Mouse (Mus musculus) fibroblast of lung, adult 2 months (primary cell): Measurements from ENCODE around the gene Cox5a.

Experiments used
- DNase-seq: peaks from one replicate; pipeline ENCODE4 v3.0.0-alpha.2; 2011; ENCODE audit warnings: low read depth

The Cox5a gene

DNA sequence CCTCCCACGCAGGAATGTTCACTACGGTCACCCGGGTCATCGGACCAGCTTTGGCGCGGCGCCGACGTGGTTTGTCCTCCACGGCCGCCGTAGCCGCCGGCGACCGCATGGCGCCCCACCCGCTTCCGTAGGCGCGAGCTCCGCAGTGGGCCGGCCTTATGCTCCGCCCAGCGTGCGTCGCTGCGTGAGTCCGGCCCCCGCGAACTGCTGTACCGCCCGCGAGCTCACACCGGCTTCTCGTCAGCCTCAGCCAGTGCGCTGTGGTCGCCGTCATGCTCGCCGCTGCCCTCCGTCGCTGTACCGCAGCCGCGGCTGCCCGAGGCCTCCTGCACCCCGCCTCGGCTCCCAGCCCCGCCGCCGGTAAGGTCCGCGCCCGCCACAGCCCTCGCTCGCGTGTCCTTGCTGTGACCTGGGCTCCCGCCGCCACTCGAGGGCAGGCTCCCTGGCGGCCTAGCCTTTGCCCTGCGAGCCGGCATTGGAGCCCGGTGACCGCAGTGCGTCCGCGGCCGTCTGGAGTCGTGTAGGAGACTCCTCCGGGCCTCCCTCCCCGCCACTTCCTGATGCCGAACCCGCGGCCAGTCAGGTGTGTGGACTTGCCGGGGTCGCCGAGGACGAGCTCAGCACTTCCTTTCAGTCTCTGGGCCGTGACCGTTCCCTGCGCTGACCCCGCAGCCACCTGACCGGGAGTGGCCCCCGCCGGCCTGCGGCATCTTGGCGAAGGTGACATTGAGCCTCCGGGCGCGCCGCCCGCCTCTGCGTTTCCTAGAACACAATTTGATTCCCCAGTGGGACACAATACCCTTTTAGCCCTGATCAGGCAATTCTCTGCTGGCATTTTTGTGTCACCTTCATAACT lies at the start of gene Cox5a:
Gene Cox5a, plus strand, starts transcription at position 219 of the 856 bp plus-strand sequence.
- DNase-seq = peak; percentile 89

DNA sequence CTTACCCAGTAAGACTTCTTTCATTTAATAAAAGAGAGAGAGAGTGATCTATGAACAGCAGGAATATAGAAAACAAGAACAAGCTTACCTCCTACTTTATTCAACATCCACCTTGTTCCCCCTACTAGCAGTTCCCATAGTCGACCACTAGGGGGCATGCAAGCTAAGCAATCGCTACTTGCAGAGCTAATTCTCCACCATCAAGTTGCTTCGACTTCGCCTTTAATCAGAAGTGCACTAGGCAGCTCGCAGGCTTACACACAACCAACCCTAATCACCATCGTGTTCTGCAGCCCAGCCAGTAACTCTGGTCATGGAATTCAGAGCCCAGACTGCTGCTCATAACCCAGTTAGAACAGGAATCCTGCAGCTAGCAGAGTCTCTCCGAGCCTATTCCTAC lies 35.3 kb upstream of the Cox5a start:
- DNase-seq = peak; percentile 50

DNA sequence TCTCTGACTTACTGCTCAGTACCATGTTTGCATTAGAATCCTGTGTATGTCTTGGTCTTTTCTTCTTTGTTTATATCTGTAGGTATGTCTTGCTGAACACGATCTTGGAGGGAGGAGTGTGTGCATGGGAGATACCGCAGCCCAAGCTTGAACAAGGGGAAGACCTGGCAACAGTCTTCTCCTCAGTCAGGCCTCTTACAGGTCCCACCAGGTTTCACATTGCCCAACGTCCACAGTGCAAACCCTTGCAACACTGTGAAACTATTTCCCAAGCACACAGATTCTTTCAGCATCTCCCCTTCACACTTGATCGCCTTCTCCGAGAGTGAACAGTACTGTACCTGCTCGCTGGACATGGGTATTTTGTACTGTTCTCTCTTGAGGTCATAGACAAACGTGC lies 33.3 kb upstream of the Cox5a start:
- DNase-seq = no peak

DNA sequence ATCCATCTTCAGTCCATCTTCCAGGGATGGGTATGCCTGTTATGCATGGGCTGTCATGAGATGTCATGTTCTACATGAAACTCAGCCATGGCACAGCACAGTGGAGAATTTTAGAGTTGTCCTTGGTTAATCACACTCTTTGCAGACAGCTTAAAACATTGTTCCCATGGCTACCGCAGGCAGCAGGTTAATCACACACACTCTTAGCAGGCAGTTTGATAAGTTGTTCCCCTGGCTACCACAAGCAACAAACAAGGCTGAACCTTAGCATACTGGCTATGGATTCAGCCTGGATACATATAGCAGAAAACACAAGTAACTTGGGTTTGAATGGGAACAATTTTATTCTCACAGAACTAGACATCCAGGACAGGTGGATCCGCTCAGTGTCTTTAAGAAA lies 27.5 kb upstream of the Cox5a start:
- no peak for DNase-seq

DNA sequence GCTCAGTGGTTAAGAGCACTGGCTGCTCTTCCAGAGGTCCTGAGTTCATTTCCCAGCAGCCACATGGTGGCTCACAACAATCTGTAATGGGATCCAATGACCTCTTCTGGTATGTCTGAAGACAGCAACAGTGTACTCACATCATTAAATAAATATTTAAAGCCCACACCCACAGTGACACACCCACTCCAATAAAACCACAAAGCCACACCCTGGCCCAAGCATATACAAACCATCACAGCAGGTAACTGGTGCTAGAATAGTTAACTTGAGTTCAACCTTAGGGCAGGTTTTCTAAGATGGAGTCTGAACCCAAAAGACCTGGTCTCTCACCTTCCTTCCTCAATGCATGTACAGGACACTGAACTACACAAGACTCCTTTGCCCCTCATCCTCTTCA lies 26.1 kb upstream of the Cox5a start:
- no peak for DNase-seq

DNA sequence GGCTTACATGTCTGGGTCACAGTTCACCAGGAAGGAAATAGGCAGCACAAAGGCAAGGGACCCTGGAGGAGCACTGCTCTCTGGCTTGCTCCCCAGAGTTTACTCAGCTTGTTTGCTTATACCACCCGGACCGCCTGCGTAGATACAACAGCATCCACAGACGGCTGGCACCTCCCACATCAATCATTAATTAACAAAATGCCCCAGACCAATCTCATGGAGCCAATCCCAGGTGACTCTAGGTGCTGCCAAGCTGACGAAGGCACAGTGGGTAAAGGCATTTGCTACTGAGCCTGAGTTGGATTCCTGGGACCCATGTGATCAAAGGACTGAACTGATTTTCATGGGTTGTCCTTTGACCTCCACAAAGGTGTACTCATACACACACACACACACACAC lies 23.8 kb upstream of the Cox5a start:
- DNase-seq = no peak

DNA sequence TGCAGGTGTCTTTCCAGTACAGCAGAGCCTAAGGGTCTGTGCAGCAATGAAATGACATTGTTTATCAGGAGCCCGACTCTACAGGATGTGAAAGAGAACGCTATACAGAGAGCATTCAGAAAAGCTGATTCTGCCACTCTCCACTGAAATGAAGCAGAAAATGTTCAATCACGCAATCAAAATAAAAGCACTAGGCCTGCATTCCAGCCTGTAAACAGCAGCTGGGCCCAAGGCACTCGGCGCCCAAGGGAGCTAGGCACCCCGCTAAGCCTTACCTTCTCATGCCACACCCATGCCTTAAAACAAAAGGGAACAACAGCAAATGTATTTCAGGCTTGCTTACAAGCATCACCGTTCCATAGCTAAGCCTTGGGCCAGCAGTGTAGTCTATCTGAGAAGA lies 22.5 kb upstream of the Cox5a start:
- DNase-seq = no peak

DNA sequence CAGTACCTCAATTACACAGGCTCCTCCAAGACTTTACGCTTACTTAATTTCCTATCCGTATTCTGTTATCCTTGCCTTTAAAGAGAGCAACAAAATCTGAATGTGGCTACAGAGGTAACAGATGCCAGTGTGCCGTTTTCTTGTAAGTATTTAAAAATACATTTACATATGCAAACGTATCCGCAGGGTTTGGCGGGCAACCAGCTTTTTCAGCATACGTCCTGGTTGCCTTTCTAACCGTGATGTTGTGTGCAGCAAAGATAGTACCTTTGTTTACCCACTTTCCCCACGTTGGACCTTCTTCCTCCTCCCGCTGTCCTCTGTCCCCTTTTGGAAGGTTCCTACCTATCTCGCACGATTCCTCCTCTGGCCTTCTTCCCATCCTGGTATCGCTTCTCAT lies 19.6 kb upstream of the Cox5a start:
- DNase-seq = no peak

DNA sequence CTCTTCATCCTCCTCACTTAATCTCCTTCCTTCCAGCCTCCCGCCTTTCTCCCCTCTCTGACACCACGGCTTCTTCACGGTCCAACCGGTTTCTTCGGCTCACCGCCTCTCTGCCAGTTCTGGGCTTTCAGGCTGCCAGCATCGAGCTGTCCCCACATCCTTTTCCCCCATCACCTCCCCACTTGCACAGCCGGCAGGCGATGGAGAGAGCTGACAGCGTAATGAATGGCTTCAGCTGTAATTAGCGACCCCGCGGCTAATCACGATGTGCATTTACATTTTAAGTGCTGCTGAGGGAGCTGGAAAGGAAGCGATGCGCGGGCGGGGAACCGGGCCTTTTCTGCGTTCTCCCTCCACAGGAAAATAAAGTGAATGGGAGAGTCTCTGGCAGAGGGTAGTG lies 19.2 kb upstream of the Cox5a start:
- no peak for DNase-seq

DNA sequence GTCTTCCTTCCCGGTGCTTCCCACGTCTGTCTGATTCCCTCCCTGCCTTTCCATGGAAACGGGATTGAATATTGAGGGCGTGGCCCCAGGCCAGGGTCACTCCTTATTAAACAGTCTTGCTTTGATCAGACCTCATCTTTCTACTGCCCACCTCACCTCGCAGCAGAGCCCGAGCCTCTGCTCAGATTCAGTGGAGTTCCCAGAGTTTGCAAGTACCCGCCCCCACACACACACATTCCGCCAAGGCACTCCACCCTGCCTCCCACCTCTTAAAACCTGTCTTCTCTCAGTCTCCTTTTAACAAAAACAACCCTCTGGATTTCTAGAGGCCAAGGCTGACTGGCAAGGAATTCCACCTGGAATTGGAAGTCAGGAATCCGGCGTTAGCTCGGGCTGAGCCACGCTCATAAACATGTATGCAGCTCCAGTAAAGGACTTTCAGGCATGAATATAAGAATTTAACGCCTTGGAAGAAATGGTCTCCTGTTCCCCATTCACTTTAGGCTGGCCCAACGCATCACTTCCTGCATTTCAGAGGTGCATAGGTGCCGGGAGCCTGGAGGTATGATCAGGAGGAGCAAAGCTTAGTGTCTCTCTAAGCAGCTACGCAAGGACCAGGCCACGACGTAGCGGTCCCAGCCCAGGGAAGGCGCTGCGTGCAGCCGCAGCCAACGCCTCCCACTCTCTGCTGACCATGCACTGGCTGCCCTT lies 18.0 kb upstream of the Cox5a start:
- no peak for DNase-seq

DNA sequence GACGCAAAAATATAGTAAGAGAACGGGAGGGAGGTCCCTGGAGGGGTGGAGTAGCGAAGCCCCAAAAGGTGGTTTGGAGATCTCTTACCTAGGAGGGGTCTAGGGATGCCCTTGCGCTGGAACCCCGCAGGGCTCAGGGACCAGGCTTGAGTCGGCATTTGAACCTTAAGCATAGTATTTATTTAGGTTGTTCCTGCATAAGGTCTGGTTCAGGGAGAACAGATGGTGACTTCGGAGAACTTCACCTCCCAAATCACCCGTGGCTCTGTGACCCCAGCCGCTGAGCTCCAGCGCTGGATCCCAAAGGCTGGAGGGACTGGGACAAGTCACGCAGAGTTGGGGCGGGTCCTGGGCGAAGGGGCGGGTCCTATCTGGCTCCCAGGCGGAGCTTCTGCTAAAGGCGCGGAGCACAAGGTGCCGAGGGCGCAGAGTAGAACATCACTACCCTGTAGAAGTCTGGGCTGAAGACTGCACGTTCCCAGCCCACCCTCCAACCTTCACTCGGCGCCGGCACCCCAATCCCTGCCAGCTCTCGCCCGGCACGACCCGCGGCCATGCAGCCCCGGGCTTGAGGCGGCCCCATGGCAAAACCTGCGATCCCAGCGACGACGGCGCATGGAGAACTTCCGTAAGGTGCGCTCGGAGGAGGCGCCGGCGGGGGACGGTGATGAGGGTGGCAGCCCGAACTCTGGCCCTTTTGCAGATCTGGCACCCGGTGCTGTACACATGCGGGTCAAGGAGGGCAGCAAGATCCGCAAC lies 17.3 kb upstream of the Cox5a start, which contains the start of gene Rpp25:
Gene Rpp25, plus strand, starts transcription at position 405 of the 759 bp plus-strand sequence.
- DNase-seq = no peak

DNA sequence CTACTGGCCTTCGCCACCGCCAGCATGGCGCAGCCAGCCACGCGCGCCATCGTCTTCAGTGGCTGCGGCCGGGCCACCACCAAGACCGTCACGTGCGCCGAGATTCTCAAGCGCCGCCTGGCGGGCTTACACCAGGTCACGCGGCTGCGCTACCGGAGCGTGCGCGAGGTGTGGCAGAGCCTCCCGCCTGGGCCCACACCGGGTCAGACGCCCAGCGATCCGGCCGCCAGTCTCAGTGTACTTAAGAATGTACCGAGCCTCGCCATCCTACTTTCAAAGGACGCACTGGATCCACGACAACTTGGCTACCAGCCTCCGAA lies 16.7 kb upstream of the Cox5a start:
- no peak for DNase-seq

DNA sequence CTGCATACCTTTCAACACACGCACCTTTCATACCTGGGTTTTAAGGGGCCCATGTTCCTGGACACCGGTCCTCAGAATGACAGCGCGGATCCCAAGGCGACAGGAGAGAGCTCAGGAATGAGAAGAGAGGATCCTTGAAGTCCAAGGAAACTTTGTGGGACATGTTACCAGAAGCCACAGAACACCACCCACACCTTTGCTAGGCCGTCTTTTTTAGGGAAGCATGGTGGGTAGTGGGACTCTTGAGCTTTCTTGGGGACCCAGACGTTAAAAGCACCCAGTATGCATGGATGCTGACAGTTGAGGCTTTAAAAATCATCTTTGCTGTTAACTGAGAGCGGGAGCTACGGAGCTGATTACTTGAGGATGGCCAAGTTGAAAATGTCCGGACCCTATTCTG lies 16.2 kb upstream of the Cox5a start:
- DNase-seq = no peak

DNA sequence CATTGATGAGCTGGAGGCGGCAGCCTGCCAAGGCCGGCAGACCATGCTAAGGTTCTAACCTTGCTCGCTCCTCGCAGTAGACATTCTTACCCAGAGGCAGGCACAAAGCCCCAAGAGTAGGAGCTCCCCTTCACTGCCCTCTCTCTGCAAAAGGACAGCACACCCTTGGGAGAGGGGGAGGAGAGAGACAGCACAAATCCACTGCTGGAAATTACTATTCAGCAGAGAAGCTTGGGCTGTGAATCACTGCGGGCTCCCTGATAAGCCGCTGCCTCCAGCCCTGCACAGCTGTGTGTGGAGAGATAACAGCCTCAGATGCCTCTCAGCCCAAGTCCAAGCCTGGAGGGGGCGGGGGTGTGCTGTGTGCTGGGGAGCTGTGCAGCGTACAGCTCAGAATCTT lies 15.4 kb upstream of the Cox5a start:
- no peak for DNase-seq

DNA sequence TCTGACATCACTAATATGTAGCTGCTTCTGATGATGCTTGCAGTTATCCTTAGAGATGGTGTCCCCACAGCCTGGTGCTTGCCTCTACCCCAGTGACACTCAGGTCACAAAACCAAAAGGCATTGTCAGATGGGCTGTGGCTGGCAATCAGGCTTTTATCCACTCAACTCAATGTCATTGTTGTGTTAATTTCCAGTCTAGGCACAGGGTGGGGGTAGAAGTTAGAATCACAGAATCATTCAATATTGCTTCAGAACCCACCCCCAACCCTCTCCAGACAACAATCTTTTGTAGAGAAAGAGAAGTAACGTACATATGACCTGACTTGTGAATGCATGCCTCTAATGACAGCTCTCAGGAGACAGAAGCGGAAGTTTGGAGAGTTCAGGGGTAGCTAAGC lies 10.5 kb upstream of the Cox5a start:
- DNase-seq = no peak

DNA sequence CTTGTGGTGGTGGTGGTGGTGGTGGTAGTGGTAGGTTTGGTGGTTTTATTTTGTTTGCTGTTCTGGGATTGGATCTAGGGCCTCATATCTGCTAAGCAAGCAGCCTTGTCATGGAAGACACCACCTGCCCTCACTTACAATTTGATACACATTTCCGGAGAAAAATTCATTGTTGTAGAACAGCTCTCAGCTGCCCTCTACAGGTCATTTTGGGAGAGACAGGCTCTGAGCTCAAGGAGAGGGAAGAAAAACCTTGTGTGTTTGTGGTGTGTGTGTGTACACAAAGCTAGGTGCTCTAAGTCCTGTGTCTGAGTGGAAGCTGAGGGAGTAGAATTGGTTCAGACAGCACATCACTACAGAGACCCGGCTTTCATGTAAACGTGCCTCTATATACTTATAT lies 4.0 kb upstream of the Cox5a start:
- DNase-seq = no peak

DNA sequence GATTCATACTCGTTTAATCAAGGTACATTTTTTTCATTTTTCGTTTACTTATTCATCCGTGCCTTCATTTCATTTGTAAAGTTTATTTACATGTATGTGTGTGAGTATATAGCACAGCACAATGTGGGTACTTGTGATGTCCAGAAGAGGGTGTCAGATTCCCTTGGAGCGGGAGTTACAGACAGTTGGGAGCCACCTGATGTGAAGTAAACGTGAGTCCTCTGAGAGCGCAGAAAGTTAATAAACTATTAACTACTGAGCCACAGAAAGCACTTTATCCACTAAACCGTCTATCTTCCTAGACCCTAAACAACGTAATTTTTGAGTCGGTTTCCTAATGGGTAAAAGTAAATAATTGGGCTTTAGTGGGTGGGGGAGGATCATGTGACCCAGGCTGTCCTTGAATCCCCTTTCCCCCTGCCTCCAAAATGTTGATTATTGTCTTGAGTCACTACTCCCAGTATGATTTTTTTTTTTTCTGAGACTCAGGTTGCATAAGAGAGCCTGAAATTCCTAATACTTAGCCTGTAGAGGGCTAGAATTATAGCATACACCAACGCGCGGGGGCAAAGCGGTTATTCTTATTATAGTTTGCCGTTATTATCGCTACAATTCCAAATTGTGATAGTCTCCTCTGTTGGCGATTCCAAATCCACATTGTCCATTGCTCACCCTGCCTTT lies 559 bp upstream of the Cox5a start:
- no peak for DNase-seq

DNA sequence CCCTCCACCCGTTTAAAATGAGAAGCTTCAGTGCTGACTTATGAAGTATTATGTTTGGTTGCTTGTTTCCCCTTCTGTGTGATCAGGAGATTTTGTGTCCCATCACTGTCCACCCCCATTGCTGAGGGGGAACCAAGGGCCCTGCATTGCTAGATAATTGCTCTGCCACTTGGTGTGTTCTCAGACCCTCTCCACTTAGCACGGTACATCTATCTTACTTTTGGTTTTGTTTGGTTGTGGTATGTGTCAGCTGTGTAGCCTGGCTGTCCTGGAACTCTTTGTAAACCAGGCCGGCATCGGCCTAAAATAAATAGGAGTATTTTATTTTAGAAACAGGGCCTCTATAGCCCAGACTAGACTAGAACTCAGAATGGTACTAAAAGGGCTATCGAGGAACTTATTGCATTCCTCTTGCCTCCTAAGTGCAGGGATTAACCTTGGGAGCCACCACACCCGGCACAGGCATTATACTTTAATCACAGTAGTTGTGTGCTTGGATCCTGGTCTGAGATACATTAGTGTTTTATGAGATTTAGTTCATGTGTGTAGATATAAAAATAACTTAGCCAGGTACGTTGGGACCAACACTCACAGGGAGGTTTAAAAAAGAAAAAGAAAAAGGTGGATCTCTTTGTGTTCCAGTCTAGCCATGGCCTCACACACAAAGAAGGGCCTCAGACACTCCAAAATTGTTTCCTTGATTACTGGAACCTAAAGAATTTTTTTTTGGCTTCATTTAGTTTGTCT lies 1.2 kb downstream of the Cox5a start:
- DNase-seq = no peak

DNA sequence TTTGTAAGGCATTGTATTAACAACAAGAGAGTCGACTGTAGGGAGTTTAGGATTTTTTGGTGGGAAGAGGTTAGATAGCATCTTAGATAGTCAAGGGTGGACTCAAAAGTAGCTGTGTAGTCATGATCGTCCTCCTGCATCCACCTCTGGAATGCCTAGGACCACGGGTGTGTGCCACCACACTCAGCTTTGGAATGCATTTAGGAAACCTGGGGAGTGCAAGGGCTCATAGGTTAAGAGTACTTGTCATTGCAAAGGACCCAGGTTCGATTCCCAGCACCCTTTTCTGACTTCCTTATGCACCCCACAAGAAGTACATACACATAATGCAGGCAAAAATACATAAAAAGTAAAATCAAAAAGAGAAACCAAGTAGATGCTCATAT lies 1.8 kb downstream of the Cox5a start:
- no peak for DNase-seq

DNA sequence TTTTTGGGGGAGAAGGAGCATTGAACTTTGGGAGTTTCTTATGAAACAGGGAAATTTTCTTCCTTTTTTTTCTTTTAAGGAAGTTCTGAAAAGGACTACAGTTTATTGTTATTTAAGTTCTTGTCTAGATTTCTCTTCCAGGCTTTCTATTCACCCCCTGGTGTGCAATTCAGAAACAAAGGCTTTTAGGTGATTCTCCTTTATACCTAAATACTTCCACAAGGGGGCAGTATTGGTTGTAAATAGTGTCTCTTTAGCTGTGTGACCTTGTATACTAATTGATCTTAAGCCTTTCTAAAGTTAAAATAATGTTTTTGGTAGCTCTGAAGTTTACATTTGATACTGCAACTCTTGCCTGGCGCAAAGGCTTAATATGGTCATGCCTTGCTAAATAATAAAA lies 2.7 kb downstream of the Cox5a start:
- DNase-seq = no peak

DNA sequence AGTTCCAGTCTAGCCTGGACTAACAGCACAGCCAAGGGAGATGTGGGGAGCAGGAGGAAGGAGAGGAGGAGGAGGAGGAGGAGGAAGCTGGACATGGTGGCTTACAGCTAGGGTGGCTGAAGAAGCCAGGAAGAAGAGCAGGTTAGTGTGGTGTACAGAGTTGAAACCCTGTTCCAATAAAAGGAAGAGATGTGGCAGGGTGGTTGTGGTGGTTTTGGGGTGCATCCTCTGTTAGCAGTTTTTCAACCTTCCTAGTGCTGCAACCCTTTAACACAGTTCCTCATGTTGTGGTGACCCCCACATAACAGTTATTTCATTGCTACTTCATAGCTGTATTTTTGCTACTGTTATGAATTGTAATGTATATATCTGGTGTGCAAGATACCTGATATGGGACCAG lies 3.4 kb downstream of the Cox5a start:
- DNase-seq = no peak

DNA sequence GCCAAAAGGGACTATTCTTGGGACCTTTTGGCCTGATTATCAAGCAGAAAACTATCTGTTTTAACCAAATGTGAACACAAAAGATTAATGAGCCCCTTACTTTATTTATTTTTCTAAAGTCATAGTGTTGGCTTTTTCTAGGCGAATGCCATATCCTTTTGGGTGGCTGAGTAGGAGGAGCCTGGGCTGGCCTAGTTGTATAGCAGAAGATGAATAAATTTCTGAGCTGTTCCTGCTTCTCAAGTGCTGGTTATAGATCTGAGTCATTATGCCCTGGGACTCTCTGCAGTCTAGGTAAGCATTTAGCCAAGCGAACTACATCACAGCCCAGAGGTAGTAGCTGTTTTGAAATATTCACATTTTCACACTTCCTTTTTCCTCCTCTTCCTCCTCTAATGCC lies 4.4 kb downstream of the Cox5a start:
- DNase-seq = no peak
